Mouse (Mus musculus): ENCODE results near the gene Scube1. TPM values are rescaled to one million over a fixed set of nuclear protein-coding genes. Genes with fewer than 3 reads are reported as not detected.

Scube1 gene
- polyA plus RNA-seq, 1 experiment: 2.9 TPM

- under 1% methylated on average over 74 of the region's 74 CpGs for WGBS
- no peaks in the 10 kb centered on the region for H3K27me3 ChIP-seq (ENCODE audit: control insufficient read depth, insufficient read depth, low read length)
- H3K27ac ChIP-seq (ENCODE audit: insufficient read depth, low read length): peak overlapping the region; percentile 88
- DNase-seq: peak; percentile 87 to 90
- H3K4me1 ChIP-seq (ENCODE audit: control insufficient read depth, insufficient read depth, low read length): peaks cover 3% of the 10 kb centered on the region
- peak overlapping the region; percentile 73 for H3K4me3 ChIP-seq (replicated peaks; ENCODE audit: insufficient read depth, low read depth, low read length)
- no peak for TF ChIP-seq CTCF (IDR thresholded peaks at IDR 0.05; ENCODE audit: borderline replicate concordance, insufficient read depth, low read depth, low read length)
- TF ChIP-seq POLR2A (IDR thresholded peaks at IDR 0.05; ENCODE audit: borderline replicate concordance, insufficient read depth, low read length): peak; percentile 94
Observed at GRCm38 (mm10) chr15:83555161-83555974, 169.5 kb downstream of the Scube1 start.

Other genes with a start within 250 kb of the Scube1 start
- 33.9 and 36.8 TPM in 2 replicates for gene Ttll1, start 214.1 kb downstream of the Scube1 start, polyA plus RNA-seq (2012; rRNA removed)
- gene Bik, start 198.2 kb downstream of the Scube1 start, polyA plus RNA-seq (2012; rRNA removed): 0.31 and 0.84 TPM in 2 replicates
- 12.2 and 13.7 TPM in 2 replicates for gene Tspo, start 161.4 kb downstream of the Scube1 start, polyA plus RNA-seq (2012; rRNA removed)
- gene Mcat, start 161.2 kb downstream of the Scube1 start, polyA plus RNA-seq (2012; rRNA removed): 22.9 and 25.0 TPM in 2 replicates
- 15.7 and 16.1 TPM in 2 replicates for gene Ttll12, start 129.9 kb downstream of the Scube1 start, polyA plus RNA-seq (2012; rRNA removed)
- 9.7 and 12.0 TPM in 2 replicates for gene Mpped1, start 54.4 kb upstream of the Scube1 start, polyA plus RNA-seq (2012; rRNA removed)

All from cerebellum, adult 2 months (tissue).